Comparison of ENCODE assay signal across 9 mouse cellular contexts in the genomic region with DNA sequence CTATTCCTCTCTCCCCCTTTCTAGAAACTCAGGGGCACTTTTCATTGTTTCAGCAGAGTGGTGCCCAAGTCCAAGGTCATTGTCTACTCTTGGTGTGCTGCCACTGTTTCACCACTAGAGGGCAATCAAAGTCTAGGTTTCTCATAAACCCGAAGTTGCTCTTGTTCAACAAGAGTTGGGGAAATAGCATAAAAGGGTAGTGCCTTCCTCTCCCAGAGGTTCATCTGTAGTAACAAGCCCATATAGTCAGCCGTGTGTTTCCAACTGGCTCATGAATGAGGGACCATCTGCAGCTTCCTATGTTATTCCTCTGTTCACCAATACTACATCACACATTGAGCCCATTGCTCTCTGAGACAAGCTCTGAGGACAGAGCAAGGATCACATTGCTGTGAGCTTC.
DNase-seq lines count a peak whose midpoint lies in the region; ATAC-seq and TF ChIP-seq lines count a peak whose summit lies in the region.
"Had no signal": no experiment of that assay in that cellular context is flagged by ENCODE, and none has a peak within 500 bp of the region (broad histone marks: within the 10 kb centered on the region; RNA-seq: fewer than 3 reads in every experiment).

No protein-coding gene starts in this region.

- ATAC-seq in granulocyte monocyte progenitor cell, adult 5-6 weeks (replicated peaks; ENCODE audit: poor library complexity, severe bottlenecking) = peak; percentile 83
- ATAC-seq in liver, embryonic 11.5 days (replicated peaks; ENCODE audit: low FRiP score) = no peak
- ATAC-seq in inflammation-experienced regulatory T-cells, adult 6 months = no peak

- DNase-seq in 3134 (ENCODE audit: extremely low read depth, insufficient read length, low spot score) (peak; percentile 11), MEL (ENCODE audit: low read depth, low spot score) (peak; percentile 45)
- peak; percentile 49 to 65 for DNase-seq in cerebellum, postnatal 14 days
- DNase-seq in kidney, postnatal 36 days = peak; percentile 30 to 47
- DNase-seq in liver, embryonic 11.5 days (ENCODE audit: low spot score) = peak; percentile 33
- peak; percentile 5 for DNase-seq in ovary, postnatal 10 days (ENCODE audit: low spot score)

- WGBS in liver, embryonic 11.5 days = 20% methylated on average over 2 of the region's 2 CpGs

- H3K9me3 ChIP-seq in MEL (replicated peaks; ENCODE audit: insufficient read depth, low read length) = no peaks in the 10 kb centered on the region
- no peaks in the 10 kb centered on the region for H3K9me3 ChIP-seq in liver, embryonic 11.5 days (ENCODE audit: control insufficient read depth, low read length)
- H3K9me3 ChIP-seq: embryonic facial prominence, embryonic 15.5 days had no signal

- no peak overlapping the region for H3K27ac ChIP-seq in MEL (ENCODE audit: control insufficient read depth, low read depth, low read length)
- H3K27ac ChIP-seq in liver, embryonic 11.5 days (ENCODE audit: low read depth, low read length) = no peak overlapping the region
- H3K27ac ChIP-seq: embryonic facial prominence, embryonic 15.5 days had no signal

- H3K4me2 ChIP-seq in liver, embryonic 11.5 days = no peak overlapping the region
- H3K4me2 ChIP-seq: embryonic facial prominence, embryonic 15.5 days had no signal

- H3K4me1 ChIP-seq in MEL (ENCODE audit: control insufficient read depth in 1 of 2, insufficient read depth in 2 of 2, low read length in 2 of 2) = no peaks in the 10 kb centered on the region
- H3K4me1 ChIP-seq in liver, embryonic 11.5 days (replicated peaks; ENCODE audit: control insufficient read depth, insufficient read depth, low read length) = no peaks in the 10 kb centered on the region
- H3K4me1 ChIP-seq: embryonic facial prominence, embryonic 15.5 days had no signal

- no peak for TF ChIP-seq EP300 in MEL (IDR thresholded peaks at IDR 0.05; ENCODE audit: low read depth in 1 of 2, low read length in 2 of 2)

- H3K9ac ChIP-seq in MEL (ENCODE audit: control insufficient read depth, low read depth, low read length, poor library complexity, severe bottlenecking) = no peak overlapping the region
- no peak overlapping the region for H3K9ac ChIP-seq in liver, embryonic 11.5 days (ENCODE audit: low read depth, low read length)
- H3K9ac ChIP-seq: embryonic facial prominence, embryonic 15.5 days had no signal

- H3K4me3 ChIP-seq in MEL (ENCODE audit: control insufficient read depth in 1 of 2, insufficient read depth in 1 of 2, low read depth in 2 of 2, low read length in 2 of 2) = no peak overlapping the region
- no peak overlapping the region for H3K4me3 ChIP-seq in liver, embryonic 11.5 days (ENCODE audit: low read depth, low read length)
- H3K4me3 ChIP-seq: embryonic facial prominence, embryonic 15.5 days had no signal

- H3K27me3 ChIP-seq in MEL (ENCODE audit: control insufficient read depth in 1 of 2, insufficient read depth in 2 of 2, low read length in 2 of 2) = no peaks in the 10 kb centered on the region
- no peaks in the 10 kb centered on the region for H3K27me3 ChIP-seq in liver, embryonic 11.5 days (replicated peaks; ENCODE audit: control insufficient read depth, insufficient read depth, low read length)
- H3K27me3 ChIP-seq: embryonic facial prominence, embryonic 15.5 days had no signal

- no peak for TF ChIP-seq POLR2A in MEL (IDR thresholded peaks at IDR 0.05; ENCODE audit: control insufficient read depth in 1 of 2, insufficient read depth in 1 of 2, low read depth in 1 of 2, low read length in 2 of 2, poor library complexity in 1 of 2)

- peak; percentile 84 for TF ChIP-seq RAD21 in MEL (IDR thresholded peaks at IDR 0.05; ENCODE audit: low read depth, low read length)

- no peaks in the 10 kb centered on the region for H3K79me2 ChIP-seq in MEL (ENCODE audit: control insufficient read depth, insufficient read depth, low read length, poor library complexity)

- H3K36me3 ChIP-seq in MEL (ENCODE audit: control insufficient read depth in 1 of 2, insufficient read depth in 2 of 2, low read length in 2 of 2) = no peaks in the 10 kb centered on the region
- no peaks in the 10 kb centered on the region for H3K36me3 ChIP-seq in liver, embryonic 11.5 days (ENCODE audit: control insufficient read depth, insufficient read depth, low read length)
- H3K36me3 ChIP-seq: embryonic facial prominence, embryonic 15.5 days had no signal

- peak; percentile 54 to 75 (median 68); a peak in 5 of 6 replicates for TF ChIP-seq CTCF in MEL (IDR thresholded peaks at IDR 0.05 in 2 of 3, conservative IDR thresholded peaks at IDR 0.05 in 1 of 3; ENCODE audit: control insufficient read depth in 1 of 3, insufficient read depth in 1 of 3, low read depth in 2 of 3, low read length in 3 of 3, poor library complexity in 1 of 3, severe bottlenecking in 1 of 3)

TF ChIP-seq in MEL, 35 proteins besides CTCF, POLR2A, EP300 and RAD21:
- no peak for TF ChIP-seq RCOR1 (IDR thresholded peaks at IDR 0.05; ENCODE audit: low read depth, low read length)
- peak; percentile 53 for TF ChIP-seq ZC3H11A (IDR thresholded peaks at IDR 0.05; ENCODE audit: low read depth, low read length)
- TF ChIP-seq CHD2 (IDR thresholded peaks at IDR 0.05; ENCODE audit: low read length) = no peak
- no peak for TF ChIP-seq E2F4 (IDR thresholded peaks at IDR 0.05; ENCODE audit: borderline replicate concordance, low read depth, low read length)
- no peak for TF ChIP-seq JUND (IDR thresholded peaks at IDR 0.05; ENCODE audit: low read depth, low read length)
- TF ChIP-seq SMC3 (IDR thresholded peaks at IDR 0.05; ENCODE audit: low read depth, low read length) = peak; percentile 71
- TF ChIP-seq CHD1 (IDR thresholded peaks at IDR 0.05; ENCODE audit: low read depth, low read length) = no peak
- TF ChIP-seq MEF2A (IDR thresholded peaks at IDR 0.05; ENCODE audit: extremely low read depth, insufficient replicate concordance, low read depth, low read length, poor library complexity, severe bottlenecking) = no peak

Comparison
In these comparisons a context has a peak if more than half of its experiments do, and no peak if none do; other contexts are left out.
1. DNase-seq: peak in every context shown above with its lines; median percentile 57 in cerebellum, postnatal 14 days; 45 in MEL; 38 in kidney, postnatal 36 days; 33 in liver, embryonic 11.5 days; 11 in 3134; 5 in ovary, postnatal 10 days.